Mouse (Mus musculus) testis, adult 2 months (tissue): Measurements from ENCODE around the gene Selenov. TPM values are rescaled to one million over a fixed set of nuclear protein-coding genes. Genes with fewer than 3 reads are reported as not detected.
"Not testable (repeated sequence)": the region's sequence is repeated elsewhere in the genome, so short reads cannot be mapped to it uniquely, and the experiment has no call there.

Source experiments
- H3K27ac ChIP-seq: fragments of 200-500 bp; 2 replicates; pipeline ENCODE4 v1.5.1; 2012; ENCODE audit warnings: low read depth, low read length; ENCODE audit not compliant: control insufficient read depth, insufficient read depth
- H3K27me3 ChIP-seq: fragments of 200-500 bp; 2 replicates; pipeline ENCODE4 v1.6.1; 2012; ENCODE audit warnings: mild to moderate bottlenecking, low read length, moderate library complexity; ENCODE audit not compliant: control insufficient read depth, insufficient read depth
- H3K36me3 ChIP-seq: fragments of 200-500 bp; 2 replicates; pipeline ENCODE4 v1.6.1; 2012; ENCODE audit warnings: mild to moderate bottlenecking, low read length; ENCODE audit not compliant: control insufficient read depth, insufficient read depth
- H3K4me1 ChIP-seq: fragments of 200-500 bp; 2 replicates; pipeline ENCODE4 v1.6.1; 2012; ENCODE audit warnings: low read length; ENCODE audit not compliant: control insufficient read depth, insufficient read depth
- H3K4me3 ChIP-seq: fragments of 200-500 bp; 2 replicates; pipeline ENCODE4 v1.5.1; 2012; ENCODE audit warnings: low read depth, mild to moderate bottlenecking, low read length, moderate library complexity, mixed read lengths; ENCODE audit not compliant: control insufficient read depth
- CTCF ChIP-seq: fragments of 200-500 bp; IDR thresholded peaks from 2 replicates; pipeline ENCODE4 v1.5.1; 2012; ENCODE audit warnings: low read depth, mild to moderate bottlenecking, inconsistent platforms, low read length, moderate library complexity; ENCODE audit not compliant: control insufficient read depth, insufficient read depth, insufficient replicate concordance
- POLR2A ChIP-seq: fragments of 200-500 bp; IDR thresholded peaks from 2 replicates; pipeline ENCODE4 v1.6.1; 2012; ENCODE audit warnings: low read depth, mild to moderate bottlenecking, inconsistent platforms, low read length, moderate library complexity; ENCODE audit not compliant: control insufficient read depth
- polyA plus RNA-seq: library from polyadenylated mRNA; depleted of rRNA; stranded (reverse); fragments of >200 nt; gene quantifications from 2 replicates; pipeline ENCODE4 v1.2.3, GENCODE M21; 2012; rRNA removed

Gene Selenov
- polyA plus RNA-seq, 1 experiment, result 408 TPM

DNA sequence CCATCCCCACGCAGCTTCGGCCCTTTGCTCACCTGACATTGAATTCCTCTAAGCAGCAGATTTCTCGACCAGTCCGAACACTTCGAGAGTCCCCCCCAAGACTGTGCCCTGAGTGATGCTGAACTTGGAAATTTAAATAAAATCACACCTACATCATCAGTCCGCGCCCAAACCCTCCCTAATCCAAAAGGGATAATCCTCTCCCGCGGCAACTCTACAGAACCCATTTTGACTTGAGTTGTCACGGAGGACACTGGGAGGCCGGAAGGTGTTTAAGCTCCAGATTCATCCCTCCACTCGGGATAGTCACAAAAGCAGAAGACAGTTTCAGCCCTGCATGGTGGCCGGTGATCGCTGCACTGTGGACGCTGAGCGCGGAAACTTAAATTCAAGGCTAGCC is 39.0 kb downstream of the Selenov start:
- Histone ChIP-seq H3K27ac (no peak overlapping the region), H3K4me1 (no peaks in the 10 kb centered on the region), H3K27me3 (no peaks in the 10 kb centered on the region), H3K36me3 (no peaks in the 10 kb centered on the region), H3K4me3 (peak overlapping the region; percentile 28)
- TF ChIP-seq CTCF (no peak), POLR2A (no peak)

DNA sequence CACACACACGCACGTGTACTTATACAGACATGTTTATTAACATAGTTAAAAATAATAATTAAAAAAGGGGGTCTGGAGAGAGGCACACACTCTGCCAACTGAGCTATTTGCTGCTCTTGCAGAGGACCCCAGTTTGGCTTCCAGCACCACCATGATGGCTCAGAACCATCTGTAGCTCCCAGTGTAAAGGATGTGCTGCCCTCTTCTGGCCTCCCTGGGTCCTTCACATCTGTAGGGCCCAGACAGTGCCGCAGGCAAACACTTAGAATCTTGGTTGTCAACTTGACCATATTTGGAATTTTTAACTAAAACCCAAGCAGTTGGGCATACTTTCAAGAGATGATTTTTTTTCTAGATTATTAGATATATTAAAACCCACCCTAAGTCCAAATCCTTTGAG is 42.0 kb downstream of the Selenov start:
- no peak overlapping the region for H3K4me3 ChIP-seq
- H3K27me3 ChIP-seq, result no peaks in the 10 kb centered on the region
- H3K4me1 ChIP-seq, result no peaks in the 10 kb centered on the region
- H3K36me3 ChIP-seq, result no peaks in the 10 kb centered on the region
- TF ChIP-seq POLR2A, result no peak
- TF ChIP-seq CTCF, result no peak; the same call in 1 of the 2 replicates
- no peak overlapping the region for H3K27ac ChIP-seq

DNA sequence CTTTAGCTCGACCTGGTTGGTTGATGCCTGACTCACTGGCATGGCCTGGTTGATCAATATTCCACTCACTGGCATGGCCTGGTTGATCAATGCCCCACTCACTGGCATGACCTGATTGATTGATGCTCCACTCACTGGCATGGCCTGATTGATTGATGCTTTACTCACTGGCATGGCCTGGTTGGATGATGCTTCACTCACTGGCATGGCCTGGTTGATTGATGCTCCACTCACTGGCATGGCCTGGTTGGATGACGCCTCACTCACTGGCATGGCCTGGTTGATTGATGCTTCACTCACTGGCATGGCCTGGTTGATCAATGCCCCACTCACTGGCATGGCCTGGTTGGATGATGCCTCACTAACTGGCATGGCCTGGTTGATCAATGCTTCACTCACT is 47.0 kb downstream of the Selenov start:
- not testable (repeated sequence) for H3K27me3 ChIP-seq, H3K4me1 ChIP-seq, H3K27ac ChIP-seq, H3K4me3 ChIP-seq, H3K36me3 ChIP-seq

Other genes with a start within 250 kb of the Selenov start
- 55.5 and 57.6 TPM in 2 replicates for gene Psmc4, start 241.1 kb downstream of the Selenov start, polyA plus RNA-seq
- gene Fcgbp, start 219.9 kb downstream of the Selenov start, polyA plus RNA-seq, result 1.3 and 3.4 TPM in 2 replicates
- 0.04 and 0.05 TPM in 2 replicates for gene 9530053A07Rik, start 161.7 kb downstream of the Selenov start, polyA plus RNA-seq
- 41.3 and 50.0 TPM in 2 replicates for gene Fbl, start 121.5 kb downstream of the Selenov start, polyA plus RNA-seq
- 462 and 482 TPM in 2 replicates for gene Dyrk1b, start 111.7 kb downstream of the Selenov start, polyA plus RNA-seq
- gene Eid2, start 23.3 kb downstream of the Selenov start, polyA plus RNA-seq, result 6.0 and 6.1 TPM in 2 replicates
- gene Eid2b, start 13.4 kb downstream of the Selenov start, polyA plus RNA-seq, result 13.9 and 19.5 TPM in 2 replicates
- gene Dll3, start 11.1 kb upstream of the Selenov start, polyA plus RNA-seq, result 24.9 and 31.9 TPM in 2 replicates
- 25.6 and 27.6 TPM in 2 replicates for gene Timm50, start 20.9 kb upstream of the Selenov start, polyA plus RNA-seq
- gene Supt5, start 47.6 kb upstream of the Selenov start, polyA plus RNA-seq, result 126 and 127 TPM in 2 replicates
- 227 and 277 TPM in 2 replicates for gene Rps16, start 59.5 kb upstream of the Selenov start, polyA plus RNA-seq
- gene Plekhg2, start 81.4 kb upstream of the Selenov start, polyA plus RNA-seq, result 14.7 and 20.1 TPM in 2 replicates
- gene Zfp36, start 89.1 kb upstream of the Selenov start, polyA plus RNA-seq, result 3.8 and 4.9 TPM in 2 replicates
- gene Med29, start 101.5 kb upstream of the Selenov start, polyA plus RNA-seq, result 129 and 135 TPM in 2 replicates
- gene Paf1, start 101.8 kb upstream of the Selenov start, polyA plus RNA-seq, result 84.1 and 97.0 TPM in 2 replicates
- 7.8 and 8.8 TPM in 2 replicates for gene Gmfg, start 146.3 kb upstream of the Selenov start, polyA plus RNA-seq
- gene Lrfn1, start 160.8 kb upstream of the Selenov start, polyA plus RNA-seq, result 1.1 TPM in 2 replicates
- not detected in 2 replicates for gene Ifnl2, start 219.3 kb upstream of the Selenov start, polyA plus RNA-seq
- not detected in 2 replicates for gene Ifnl3, start 231.7 kb upstream of the Selenov start, polyA plus RNA-seq
- gene Sycn, start 249.7 kb upstream of the Selenov start, polyA plus RNA-seq, result 0.24 and 0.31 TPM in 2 replicates